Mouse (Mus musculus): ENCODE data around the gene Hpf1. TPM values are rescaled to one million over a fixed set of nuclear protein-coding genes. Genes with fewer than 3 reads are reported as not detected.

Gene Hpf1
- polyA plus RNA-seq (2015; fragmentation: Nextera tagmentation; extraction: Ambion mirVana), result 109 and 112 TPM in 2 replicates

GRCm38 (mm10) chr8:60889843-60890519, at the start of gene Hpf1:
TSS of gene Hpf1 (plus strand) at chr8:60890418.
- peak; percentile 99 for ATAC-seq (ENCODE audit: low FRiP score)

GRCm38 (mm10) chr8:60842388-60842787, 47.8 kb upstream of the Hpf1 start:
- Histone ChIP-seq H3K27me3 (no peaks in the 10 kb centered on the region), H3K36me3 (no peaks in the 10 kb centered on the region), H3K4me1 (replicated peaks) (no peaks in the 10 kb centered on the region), H3K4me2 (no peak overlapping the region), H3K27ac (no peak overlapping the region), H3K9me3 (no peaks in the 10 kb centered on the region), H3K4me3 (no peak overlapping the region), H3K9ac (no peak overlapping the region)
- ATAC-seq (ENCODE audit: low FRiP score), result no peak
- WGBS, result 87% methylated on average over 6 of the region's 6 CpGs

More at GRCm38 (mm10) chr8:60889843-60890519, at the start of gene Hpf1:
- Histone ChIP-seq H3K4me3 (peak within 1 kb of the TSS; percentile 79), H3K4me2 (peak within 1 kb of the TSS; percentile 79), H3K27me3 (no peaks in the 10 kb centered on the region), H3K9me3 (no peaks in the 10 kb centered on the region), H3K27ac (peak within 1 kb of the TSS; percentile 40), H3K9ac (peak within 1 kb of the TSS; percentile 86), H3K36me3 (no peaks in the 10 kb centered on the region), H3K4me1 (replicated peaks) (peaks cover 26% of the 10 kb centered on the region)
- WGBS, result 7% methylated on average over 42 of the region's 43 CpGs

- H3K36me3 ChIP-seq, result no peaks in the 10 kb centered on the region
- H3K27ac ChIP-seq, result no peak overlapping the region
- no peaks in the 10 kb centered on the region for H3K9me3 ChIP-seq
- no peak overlapping the region for H3K9ac ChIP-seq
- H3K4me2 ChIP-seq, result no peak overlapping the region
- ATAC-seq (ENCODE audit: low FRiP score), result no peak
- H3K4me3 ChIP-seq, result no peak overlapping the region
- no peaks in the 10 kb centered on the region for H3K4me1 ChIP-seq (replicated peaks)
- H3K27me3 ChIP-seq, result no peaks in the 10 kb centered on the region
These were observed 32.7 kb upstream of the Hpf1 start for GRCm38 (mm10) chr8:60857559-60857958.

- Histone ChIP-seq H3K9me3 (no peaks in the 10 kb centered on the region), H3K36me3 (no peaks in the 10 kb centered on the region), H3K4me3 (no peak overlapping the region), H3K9ac (no peak overlapping the region), H3K4me2 (no peak overlapping the region), H3K27ac (no peak overlapping the region), H3K4me1 (replicated peaks) (no peaks in the 10 kb centered on the region), H3K27me3 (no peaks in the 10 kb centered on the region)
- ATAC-seq (ENCODE audit: low FRiP score), result no peak
These were observed 32.1 kb upstream of the Hpf1 start for GRCm38 (mm10) chr8:60858091-60858490.

- Histone ChIP-seq H3K4me3 (no peak overlapping the region), H3K9me3 (no peaks in the 10 kb centered on the region), H3K36me3 (no peaks in the 10 kb centered on the region), H3K27ac (no peak overlapping the region), H3K9ac (no peak overlapping the region), H3K4me2 (no peak overlapping the region), H3K4me1 (replicated peaks) (no peaks in the 10 kb centered on the region), H3K27me3 (no peaks in the 10 kb centered on the region)
- WGBS, result 74% methylated on average over 4 of the region's 4 CpGs
- ATAC-seq (ENCODE audit: low FRiP score), result no peak
These were observed 31.2 kb upstream of the Hpf1 start for GRCm38 (mm10) chr8:60858911-60859476.

GRCm38 (mm10) chr8:60859605-60860004, 30.6 kb upstream of the Hpf1 start:
- H3K9ac ChIP-seq, result no peak overlapping the region
- H3K4me3 ChIP-seq, result no peak overlapping the region
- no peak for ATAC-seq (ENCODE audit: low FRiP score)
- no peaks in the 10 kb centered on the region for H3K27me3 ChIP-seq
- WGBS, result 85% methylated on average over 9 of the region's 9 CpGs
- H3K36me3 ChIP-seq, result no peaks in the 10 kb centered on the region
- H3K4me1 ChIP-seq (replicated peaks), result no peaks in the 10 kb centered on the region
- H3K27ac ChIP-seq, result no peak overlapping the region
- H3K4me2 ChIP-seq, result no peak overlapping the region
- H3K9me3 ChIP-seq, result no peaks in the 10 kb centered on the region

GRCm38 (mm10) chr8:60860749-60861148, 29.5 kb upstream of the Hpf1 start:
- no peaks in the 10 kb centered on the region for H3K27me3 ChIP-seq
- H3K9me3 ChIP-seq, result no peaks in the 10 kb centered on the region
- no peak overlapping the region for H3K27ac ChIP-seq
- no peak overlapping the region for H3K4me2 ChIP-seq
- H3K4me3 ChIP-seq, result no peak overlapping the region
- WGBS, result 64% methylated on average over 3 of the region's 3 CpGs
- no peak overlapping the region for H3K9ac ChIP-seq
- no peaks in the 10 kb centered on the region for H3K36me3 ChIP-seq
- no peak for ATAC-seq (ENCODE audit: low FRiP score)
- H3K4me1 ChIP-seq (replicated peaks), result no peaks in the 10 kb centered on the region

GRCm38 (mm10) chr8:60861783-60862182, 28.4 kb upstream of the Hpf1 start:
- no peak overlapping the region for H3K4me3 ChIP-seq
- no peak for ATAC-seq (ENCODE audit: low FRiP score)
- WGBS, result 92% methylated on average over 6 of the region's 6 CpGs
- no peak overlapping the region for H3K9ac ChIP-seq
- H3K4me2 ChIP-seq, result no peak overlapping the region
- no peaks in the 10 kb centered on the region for H3K36me3 ChIP-seq
- no peak overlapping the region for H3K27ac ChIP-seq
- no peaks in the 10 kb centered on the region for H3K4me1 ChIP-seq (replicated peaks)
- no peaks in the 10 kb centered on the region for H3K27me3 ChIP-seq
- H3K9me3 ChIP-seq, result no peaks in the 10 kb centered on the region

GRCm38 (mm10) chr8:60864875-60865274, 25.3 kb upstream of the Hpf1 start:
- H3K4me2 ChIP-seq, result no peak overlapping the region
- H3K27me3 ChIP-seq, result no peaks in the 10 kb centered on the region
- no peak overlapping the region for H3K9ac ChIP-seq
- no peak overlapping the region for H3K4me3 ChIP-seq
- H3K27ac ChIP-seq, result no peak overlapping the region
- no peaks in the 10 kb centered on the region for H3K36me3 ChIP-seq
- no peaks in the 10 kb centered on the region for H3K4me1 ChIP-seq (replicated peaks)
- ATAC-seq (ENCODE audit: low FRiP score), result no peak
- H3K9me3 ChIP-seq, result no peaks in the 10 kb centered on the region
- WGBS, result 71% methylated on average over 6 of the region's 6 CpGs

GRCm38 (mm10) chr8:60865504-60866114, 24.6 kb upstream of the Hpf1 start:
- no peak overlapping the region for H3K4me2 ChIP-seq
- no peak for ATAC-seq (ENCODE audit: low FRiP score)
- no peak overlapping the region for H3K9ac ChIP-seq
- no peak overlapping the region for H3K4me3 ChIP-seq
- no peak overlapping the region for H3K27ac ChIP-seq
- no peaks in the 10 kb centered on the region for H3K9me3 ChIP-seq
- 32% methylated on average over 3 of the region's 3 CpGs for WGBS
- H3K27me3 ChIP-seq, result no peaks in the 10 kb centered on the region
- H3K36me3 ChIP-seq, result no peaks in the 10 kb centered on the region
- no peaks in the 10 kb centered on the region for H3K4me1 ChIP-seq (replicated peaks)

- no peaks in the 10 kb centered on the region for H3K36me3 ChIP-seq
- H3K4me1 ChIP-seq (replicated peaks), result no peaks in the 10 kb centered on the region
- ATAC-seq (ENCODE audit: low FRiP score), result no peak
- no peak overlapping the region for H3K27ac ChIP-seq
- no peak overlapping the region for H3K9ac ChIP-seq
- H3K9me3 ChIP-seq, result no peaks in the 10 kb centered on the region
- H3K4me2 ChIP-seq, result no peak overlapping the region
- H3K27me3 ChIP-seq, result no peaks in the 10 kb centered on the region
- WGBS, result 73% methylated on average over 4 of the region's 4 CpGs
- H3K4me3 ChIP-seq, result no peak overlapping the region
These were observed 22.6 kb upstream of the Hpf1 start for GRCm38 (mm10) chr8:60867468-60868115.

- no peak overlapping the region for H3K4me3 ChIP-seq
- H3K9ac ChIP-seq, result no peak overlapping the region
- H3K27ac ChIP-seq, result no peak overlapping the region
- no peaks in the 10 kb centered on the region for H3K27me3 ChIP-seq
- H3K9me3 ChIP-seq, result no peaks in the 10 kb centered on the region
- no peaks in the 10 kb centered on the region for H3K4me1 ChIP-seq (replicated peaks)
- no peak overlapping the region for H3K4me2 ChIP-seq
- ATAC-seq (ENCODE audit: low FRiP score), result no peak
- H3K36me3 ChIP-seq, result no peaks in the 10 kb centered on the region
- WGBS, result 90% methylated on average over 4 of the region's 4 CpGs
These were observed 21.8 kb upstream of the Hpf1 start for GRCm38 (mm10) chr8:60868236-60868965.

All from hindbrain, embryonic 13.5 days (tissue).